Mouse (Mus musculus) myocyte (in vitro differentiated cells): ENCODE measurements around the gene Vti1a.

Experiments
- POLR2A ChIP-seq: IDR thresholded peaks from one replicate; pipeline ENCODE4 v1.6.1; 2011; ENCODE audit warnings: low read depth, mild to moderate bottlenecking, control low read depth, moderate library complexity; ENCODE audit not compliant: insufficient read length
- TCF3 ChIP-seq: IDR thresholded peaks from one replicate; pipeline ENCODE4 v1.6.1; 2011; ENCODE audit warnings: low read depth, control low read depth; ENCODE audit not compliant: insufficient read length

GRCm38 (mm10) chr19:55480526-55480925, 164.4 kb downstream of the Vti1a start:
- TF ChIP-seq POLR2A: no peak
- no peak for TF ChIP-seq TCF3
